Comparison of ENCODE assay signal across 8 mouse cellular contexts in genomic region chr7:126779983-126780970, GRCm38 (mm10). TPM values are rescaled to one million over a fixed set of nuclear protein-coding genes. Genes with fewer than 3 reads are reported as not detected.
A peak's percentile ranks its signal among the peaks of the same experiment; 100 is the strongest.
DNase-seq lines count a peak whose midpoint lies in the region; ATAC-seq lines count a peak whose summit lies in the region.

No protein-coding gene starts in this region.

- H3K4me2 ChIP-seq in midbrain, embryonic 11.5 days = peak overlapping the region; percentile 92

- no peaks in the 10 kb centered on the region for H3K9me3 ChIP-seq in midbrain, embryonic 11.5 days (ENCODE audit: control insufficient read depth, low read length)

- WGBS in midbrain, embryonic 11.5 days = 1% methylated on average over 21 of the region's 21 CpGs

- peaks cover 31% of the 10 kb centered on the region for H3K4me1 ChIP-seq in midbrain, embryonic 11.5 days (ENCODE audit: control insufficient read depth, insufficient read depth, low read length)

- peak overlapping the region; percentile 60 for H3K27ac ChIP-seq in midbrain, embryonic 11.5 days (ENCODE audit: low read depth, low read length)

- H3K36me3 ChIP-seq in midbrain, embryonic 11.5 days (ENCODE audit: control insufficient read depth, insufficient read depth, low read length) = peaks cover 2% of the 10 kb centered on the region; the same call in 1 of the 2 replicates

- ATAC-seq in common myeloid progenitor, adult 5-6 weeks (replicated peaks; ENCODE audit: low read depth, poor library complexity, severe bottlenecking) = peak; percentile 60
- ATAC-seq in midbrain, embryonic 11.5 days (ENCODE audit: low FRiP score) = peak; percentile 75

- peak overlapping the region; percentile 67 for H3K9ac ChIP-seq in midbrain, embryonic 11.5 days (ENCODE audit: low read length)

- intact Hi-C loops in left cerebral cortex, postnatal 4 days (cut with DNase I) = no loop called here

- H3K27me3 ChIP-seq in midbrain, embryonic 11.5 days (ENCODE audit: control insufficient read depth, insufficient read depth, low read length) = no peaks in the 10 kb centered on the region

- peak; percentile 84 for DNase-seq in layer of hippocampus, adult 11-12 months (ENCODE audit: low spot score)
- DNase-seq in layer of hippocampus, adult 9-10 months (ENCODE audit: low spot score) = no peak
- DNase-seq in gastrocnemius, postnatal 10 days = peak; percentile 94
- peak; percentile 88 for DNase-seq in induced T-regulatory cell, adult 2 months (ENCODE audit: low read depth)
- peak; percentile 93 for DNase-seq in left cerebral cortex, postnatal 4 days
- DNase-seq in midbrain, embryonic 11.5 days (ENCODE audit: low spot score, missing footprints) = peak; percentile 99
- peak; percentile 73 to 84 for DNase-seq in spleen, adult 18-20 months

- H3K4me3 ChIP-seq in midbrain, embryonic 11.5 days (ENCODE audit: low read depth, low read length) = peak overlapping the region; percentile 39

RNA-seq across cellular contexts. Expression of gene Tbx6, which starts 1.0 kb away (rescaled TPM):
- not detected in 2 replicates for total RNA-seq in common myeloid progenitor, adult 5-6 weeks (2017)
- total RNA-seq in gastrocnemius, postnatal 10 days (2021) = under 1 TPM; 0.38 to 0.75 TPM
- total RNA-seq in left cerebral cortex, postnatal 4 days (2021) = under 1 TPM; 0.40 to 0.58 TPM
- 0.20 and 0.43 TPM in 2 replicates for polyA plus RNA-seq in midbrain, embryonic 11.5 days (2014; fragmentation: Nextera tagmentation; extraction: Ambion mirVana)

RNA-seq across cellular contexts. Expression of gene Ypel3, which starts 3.5 kb away (rescaled TPM):
- total RNA-seq in common myeloid progenitor, adult 5-6 weeks (2017) = 38.9 and 42.7 TPM in 2 replicates
- 10 to 100 TPM; 56.3 to 62.9 TPM for total RNA-seq in gastrocnemius, postnatal 10 days (2021)
- 100 to 1,000 TPM; 110 to 113 TPM for total RNA-seq in left cerebral cortex, postnatal 4 days (2021)
- polyA plus RNA-seq in midbrain, embryonic 11.5 days (2014; fragmentation: Nextera tagmentation; extraction: Ambion mirVana) = 87.8 and 91.5 TPM in 2 replicates

RNA-seq across cellular contexts. Expression of gene Ppp4c, which starts 12.0 kb away (rescaled TPM):
- total RNA-seq in common myeloid progenitor, adult 5-6 weeks (2017) = 120 and 125 TPM in 2 replicates
- total RNA-seq in gastrocnemius, postnatal 10 days (2021) = 10 to 100 TPM; 44.2 to 48.8 TPM
- 10 to 100 TPM; 71.1 to 79.7 TPM for total RNA-seq in left cerebral cortex, postnatal 4 days (2021)
- polyA plus RNA-seq in midbrain, embryonic 11.5 days (2014; fragmentation: Nextera tagmentation; extraction: Ambion mirVana) = 335 and 336 TPM in 2 replicates

RNA-seq across cellular contexts. Expression of gene Gdpd3, which starts 14.1 kb away (rescaled TPM):
- total RNA-seq in common myeloid progenitor, adult 5-6 weeks (2017) = 2.3 and 5.1 TPM in 2 replicates
- 1 to 10 TPM; 1.0 to 4.0 TPM for total RNA-seq in gastrocnemius, postnatal 10 days (2021)
- total RNA-seq in left cerebral cortex, postnatal 4 days (2021) = 1 to 10 TPM; 5.2 to 5.5 TPM
- polyA plus RNA-seq in midbrain, embryonic 11.5 days (2014; fragmentation: Nextera tagmentation; extraction: Ambion mirVana) = 0.57 and 0.86 TPM in 2 replicates

RNA-seq across cellular contexts. Expression of gene Fam57b, which starts 17.2 kb away (rescaled TPM):
- total RNA-seq in common myeloid progenitor, adult 5-6 weeks (2017) = not detected in 2 replicates
- total RNA-seq in gastrocnemius, postnatal 10 days (2021) = 10 to 100 TPM; 10.3 to 10.5 TPM
- 100 to 1,000 TPM; 165 to 167 TPM for total RNA-seq in left cerebral cortex, postnatal 4 days (2021)
- 10.5 and 11.1 TPM in 2 replicates for polyA plus RNA-seq in midbrain, embryonic 11.5 days (2014; fragmentation: Nextera tagmentation; extraction: Ambion mirVana)
